Mouse (Mus musculus): ENCODE measurements around the gene Elavl3. TPM values are rescaled to one million over a fixed set of nuclear protein-coding genes. Genes with fewer than 3 reads are reported as not detected.

Elavl3 gene
- polyA plus RNA-seq, 1 experiment from 2014 or later, result 88.1 TPM

DNA sequence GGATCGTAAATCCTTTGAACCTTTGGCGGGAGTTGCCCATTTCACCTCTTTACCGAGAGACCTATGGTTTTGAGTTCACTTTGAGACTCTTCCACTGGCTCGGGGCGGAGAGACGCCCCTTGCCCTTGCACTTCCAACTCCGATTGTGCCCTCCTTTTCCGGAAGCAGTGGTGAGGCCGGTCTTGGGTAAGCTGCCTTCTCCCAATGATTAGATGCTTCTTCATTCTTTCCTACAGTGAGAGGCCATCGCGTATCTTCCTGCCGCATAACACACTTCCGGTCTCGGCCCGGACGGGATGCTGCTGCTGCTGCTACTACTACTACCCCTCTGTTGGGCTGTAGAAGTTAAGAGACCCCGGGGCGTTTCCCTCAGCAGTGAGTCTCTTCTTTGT lies 48.7 kb downstream of the Elavl3 start:
- Histone ChIP-seq H3K9me3 (replicated peaks; ENCODE audit: control insufficient read depth, low read length) (no peaks in the 10 kb centered on the region), H3K4me1 (ENCODE audit: control insufficient read depth, insufficient read depth, low read length) (peaks cover 10% of the 10 kb centered on the region), H3K36me3 (ENCODE audit: control insufficient read depth, insufficient read depth, low read length) (peaks cover 41% of the 10 kb centered on the region), H3K9ac (ENCODE audit: low read length) (peak overlapping the region; percentile 66), H3K4me3 (ENCODE audit: low read depth, low read length) (peak overlapping the region; percentile 59), H3K4me2 (ENCODE audit: low read length) (peak overlapping the region; percentile 65), H3K27me3 (replicated peaks; ENCODE audit: control insufficient read depth, insufficient read depth, low read length) (no peaks in the 10 kb centered on the region), H3K27ac (ENCODE audit: low read depth, low read length) (peak overlapping the region; percentile 34; the same call in 1 of the 2 replicates)
- ATAC-seq (peak; percentile 9), DNase-seq (ENCODE audit: low spot score) (peak; percentile 45)
- WGBS, result under 1% methylated on average over 18 of the region's 18 CpGs

DNA sequence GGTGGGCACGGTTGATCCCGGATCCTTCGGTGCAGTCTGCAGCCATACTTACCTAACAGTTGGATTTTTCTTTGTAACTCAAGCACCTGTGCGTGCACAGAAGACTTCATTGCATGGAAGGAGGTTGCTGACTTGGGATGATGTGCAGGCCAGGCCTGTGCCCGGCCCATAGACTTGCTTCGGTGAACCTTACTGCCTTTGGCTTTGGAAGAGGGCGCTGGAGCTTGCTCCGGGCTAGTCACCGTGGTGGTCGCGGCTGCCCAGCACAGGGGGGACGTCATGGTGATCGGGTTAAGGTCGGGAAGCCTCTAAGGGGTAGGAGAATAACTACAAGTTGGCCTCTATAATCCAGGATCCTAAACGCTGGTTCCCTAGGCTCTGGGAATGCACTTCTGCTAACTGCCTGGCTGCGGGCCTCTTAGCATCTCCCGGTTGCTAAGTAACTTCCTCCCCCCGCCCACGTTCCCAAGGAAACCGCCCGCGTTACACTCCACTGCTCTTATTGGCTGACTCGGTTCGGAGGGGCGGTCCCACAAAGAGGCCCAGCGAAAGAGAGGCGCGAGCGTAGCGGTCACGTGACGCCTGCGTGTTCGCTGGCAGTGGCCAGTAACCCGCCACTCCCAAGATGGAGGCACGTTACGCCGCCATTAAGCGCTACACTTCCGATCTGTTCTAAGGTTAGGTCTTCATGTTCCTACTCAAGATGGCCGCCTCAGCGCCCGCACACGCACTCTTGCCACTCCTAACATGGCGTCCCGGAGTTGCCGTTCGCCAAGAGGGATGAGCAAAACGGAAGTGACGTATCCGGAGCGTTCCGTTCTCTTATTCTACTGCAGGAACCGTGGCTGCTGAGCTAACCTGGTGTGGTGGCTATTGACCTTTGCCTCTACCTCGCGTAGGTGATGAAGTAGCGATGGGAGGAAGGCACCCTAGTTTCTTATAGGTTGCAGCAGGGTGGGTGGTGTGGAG lies 49.3 kb downstream of the Elavl3 start, which contains the start of the genes Ccdc151 and Prkcsh:
Gene Ccdc151, minus strand, starts transcription at position 441 of the 969 bp plus-strand sequence.
Gene Prkcsh, plus strand, starts transcription at position 613 of the 969 bp plus-strand sequence.
- peak within 1 kb of the TSS; percentile 65 for H3K4me2 ChIP-seq (ENCODE audit: low read length)

DNA sequence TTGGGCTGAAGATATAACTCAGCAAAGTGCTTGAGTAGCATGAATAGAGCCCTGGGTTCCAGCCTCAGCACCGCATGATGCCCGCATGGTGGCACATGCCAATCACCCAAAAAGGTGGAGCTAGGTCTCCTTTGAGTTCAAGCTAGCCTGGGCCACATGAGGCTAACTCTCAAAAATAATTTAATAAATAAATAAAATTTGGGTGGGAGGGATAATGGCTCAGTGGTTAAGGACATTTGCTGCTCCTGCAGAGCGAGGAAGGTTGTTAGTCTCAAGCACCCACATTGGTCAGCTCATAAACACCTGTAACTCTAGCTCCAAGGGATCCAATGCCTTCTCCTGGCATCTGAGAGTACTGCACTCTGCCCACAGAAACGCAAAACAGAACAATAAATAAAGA lies 50.2 kb downstream of the Elavl3 start:
- H3K4me1 ChIP-seq (ENCODE audit: control insufficient read depth, insufficient read depth, low read length), result peaks cover 10% of the 10 kb centered on the region
- no peaks in the 10 kb centered on the region for H3K9me3 ChIP-seq (replicated peaks; ENCODE audit: control insufficient read depth, low read length)
- 80% methylated on average over 4 of the region's 4 CpGs for WGBS
- peaks cover 26% of the 10 kb centered on the region for H3K36me3 ChIP-seq (ENCODE audit: control insufficient read depth, insufficient read depth, low read length)
- DNase-seq (ENCODE audit: low spot score) (no peak), ATAC-seq (no peak)
- no peak overlapping the region for H3K27ac ChIP-seq (ENCODE audit: low read depth, low read length)
- H3K27me3 ChIP-seq (replicated peaks; ENCODE audit: control insufficient read depth, insufficient read depth, low read length), result no peaks in the 10 kb centered on the region
- no peak overlapping the region for H3K4me3 ChIP-seq (ENCODE audit: low read depth, low read length)
- H3K4me2 ChIP-seq (ENCODE audit: low read length), result peak overlapping the region; percentile 53; the same call in 1 of the 2 replicates
- H3K9ac ChIP-seq (ENCODE audit: low read length), result no peak overlapping the region

More for the DNA sequence above, 49.3 kb downstream of the Elavl3 start, which contains the start of the genes Ccdc151 and Prkcsh:
- 5% methylated on average over 57 of the region's 57 CpGs for WGBS
- H3K36me3 ChIP-seq (ENCODE audit: control insufficient read depth, insufficient read depth, low read length), result peaks cover 34% of the 10 kb centered on the region
- peak within 1 kb of the TSS; percentile 34; the same call in 1 of the 2 replicates for H3K27ac ChIP-seq (ENCODE audit: low read depth, low read length)
- peak; percentile 99 for ATAC-seq
- peak within 1 kb of the TSS; percentile 66 for H3K9ac ChIP-seq (ENCODE audit: low read length)
- no peaks in the 10 kb centered on the region for H3K9me3 ChIP-seq (replicated peaks; ENCODE audit: control insufficient read depth, low read length)
- H3K27me3 ChIP-seq (replicated peaks; ENCODE audit: control insufficient read depth, insufficient read depth, low read length), result no peaks in the 10 kb centered on the region
- peaks cover 10% of the 10 kb centered on the region for H3K4me1 ChIP-seq (ENCODE audit: control insufficient read depth, insufficient read depth, low read length)
- DNase-seq (ENCODE audit: low spot score), result peak; percentile 100
- H3K4me3 ChIP-seq (ENCODE audit: low read depth, low read length), result peak within 1 kb of the TSS; percentile 59

DNA sequence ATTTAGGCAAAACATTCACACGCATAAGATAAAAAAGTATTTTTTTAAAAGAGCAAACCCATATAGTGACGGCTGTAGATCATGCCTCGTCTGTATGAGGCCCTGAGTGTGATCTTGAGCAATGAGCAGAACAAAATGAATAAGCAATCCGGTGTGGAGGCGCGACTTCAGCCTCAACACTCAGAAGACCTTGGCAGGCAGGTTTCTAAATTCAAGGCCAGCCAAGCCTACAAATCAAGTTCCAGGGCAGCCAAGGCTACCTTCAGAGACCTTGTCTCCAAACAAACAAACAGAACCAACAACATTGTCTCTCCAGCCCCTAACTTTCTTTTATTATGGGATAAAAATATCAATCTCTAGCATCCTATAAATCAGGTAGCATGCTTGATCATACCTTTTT lies 51.5 kb downstream of the Elavl3 start:
- 88% methylated on average over 6 of the region's 6 CpGs for WGBS
- ATAC-seq (no peak), DNase-seq (ENCODE audit: low spot score) (no peak)
- Histone ChIP-seq H3K27me3 (replicated peaks; ENCODE audit: control insufficient read depth, insufficient read depth, low read length) (no peaks in the 10 kb centered on the region), H3K4me2 (ENCODE audit: low read length) (no peak overlapping the region), H3K27ac (ENCODE audit: low read depth, low read length) (no peak overlapping the region), H3K4me1 (ENCODE audit: control insufficient read depth, insufficient read depth, low read length) (peaks cover 10% of the 10 kb centered on the region), H3K9ac (ENCODE audit: low read length) (no peak overlapping the region), H3K9me3 (replicated peaks; ENCODE audit: control insufficient read depth, low read length) (no peaks in the 10 kb centered on the region), H3K4me3 (ENCODE audit: low read depth, low read length) (no peak overlapping the region), H3K36me3 (ENCODE audit: control insufficient read depth, insufficient read depth, low read length) (peaks cover 13% of the 10 kb centered on the region)

DNA sequence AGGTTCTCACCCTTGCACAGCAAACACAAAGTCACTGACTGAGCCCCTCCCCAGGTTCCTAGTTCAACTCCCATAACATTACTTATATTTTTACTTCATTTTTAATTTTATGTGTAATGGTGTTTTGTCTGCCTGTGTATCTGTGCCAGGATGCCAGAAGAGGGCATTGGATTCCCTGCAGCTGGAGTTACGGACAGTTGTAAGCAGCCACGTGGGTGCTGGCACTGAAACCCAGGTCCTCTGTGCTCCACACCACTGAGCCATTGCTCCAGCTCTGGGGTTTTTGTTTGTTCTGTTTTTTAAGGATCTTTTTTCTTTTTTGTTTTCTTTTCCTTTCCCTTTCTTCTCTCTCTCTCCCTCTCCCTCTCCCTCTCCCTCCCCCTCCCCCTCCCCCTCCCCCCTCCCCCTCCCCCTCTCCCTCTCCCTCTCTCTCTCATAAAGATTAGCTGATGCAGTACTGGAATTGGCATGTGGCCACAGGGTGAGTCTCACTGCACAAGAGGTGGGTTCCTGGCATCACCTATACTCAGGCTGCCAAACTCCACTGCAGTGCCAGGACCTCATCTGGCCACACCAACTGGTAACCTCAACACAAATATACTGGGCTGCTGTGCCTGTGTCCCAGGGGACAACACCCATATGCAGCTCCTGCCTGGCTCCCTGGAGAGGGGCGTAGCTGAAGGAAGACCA lies 55.5 kb downstream of the Elavl3 start:
- H3K27me3 ChIP-seq (replicated peaks; ENCODE audit: control insufficient read depth, insufficient read depth, low read length), result peaks cover 5% of the 10 kb centered on the region; the same call in 1 of the 2 replicates
- WGBS, result 81% methylated on average over 3 of the region's 3 CpGs
- no peak overlapping the region for H3K4me2 ChIP-seq (ENCODE audit: low read length)
- H3K27ac ChIP-seq (ENCODE audit: low read depth, low read length), result no peak overlapping the region
- H3K9me3 ChIP-seq (replicated peaks; ENCODE audit: control insufficient read depth, low read length), result no peaks in the 10 kb centered on the region
- H3K9ac ChIP-seq (ENCODE audit: low read length), result no peak overlapping the region
- H3K36me3 ChIP-seq (ENCODE audit: control insufficient read depth, insufficient read depth, low read length), result no peaks in the 10 kb centered on the region
- H3K4me1 ChIP-seq (ENCODE audit: control insufficient read depth, insufficient read depth, low read length), result no peaks in the 10 kb centered on the region
- H3K4me3 ChIP-seq (ENCODE audit: low read depth, low read length), result no peak overlapping the region
- no peak for ATAC-seq
- DNase-seq (ENCODE audit: low spot score), result no peak

DNA sequence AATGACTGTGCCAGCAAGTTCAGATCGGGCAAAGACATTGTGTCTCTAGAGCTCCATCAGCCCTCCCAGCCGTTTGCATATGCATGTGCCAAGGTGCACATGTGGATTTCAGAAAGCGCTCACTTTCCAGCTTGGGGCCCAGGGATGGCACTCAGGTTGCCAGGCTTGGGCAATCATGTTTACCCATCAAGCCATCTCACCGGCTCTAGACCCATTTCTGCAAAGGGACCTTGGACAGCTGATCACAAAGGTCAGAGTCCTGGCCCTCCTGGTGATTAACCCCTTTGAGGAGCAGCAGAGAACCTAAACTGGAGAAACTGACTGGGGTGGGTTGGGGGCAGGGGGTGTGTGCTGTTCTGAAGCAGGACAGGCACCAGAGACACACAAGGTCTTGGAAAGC lies 59.6 kb downstream of the Elavl3 start:
- WGBS, result 84% methylated on average over 4 of the region's 4 CpGs
- H3K4me1 ChIP-seq (ENCODE audit: control insufficient read depth, insufficient read depth, low read length), result peaks cover 11% of the 10 kb centered on the region
- no peaks in the 10 kb centered on the region for H3K36me3 ChIP-seq (ENCODE audit: control insufficient read depth, insufficient read depth, low read length)
- no peak overlapping the region for H3K9ac ChIP-seq (ENCODE audit: low read length)
- H3K4me2 ChIP-seq (ENCODE audit: low read length), result no peak overlapping the region
- H3K27me3 ChIP-seq (replicated peaks; ENCODE audit: control insufficient read depth, insufficient read depth, low read length), result peaks cover 45% of the 10 kb centered on the region
- no peak for DNase-seq (ENCODE audit: low spot score)
- ATAC-seq, result no peak
- H3K9me3 ChIP-seq (replicated peaks; ENCODE audit: control insufficient read depth, low read length), result no peaks in the 10 kb centered on the region
- no peak overlapping the region for H3K4me3 ChIP-seq (ENCODE audit: low read depth, low read length)
- no peak overlapping the region for H3K27ac ChIP-seq (ENCODE audit: low read depth, low read length)

DNA sequence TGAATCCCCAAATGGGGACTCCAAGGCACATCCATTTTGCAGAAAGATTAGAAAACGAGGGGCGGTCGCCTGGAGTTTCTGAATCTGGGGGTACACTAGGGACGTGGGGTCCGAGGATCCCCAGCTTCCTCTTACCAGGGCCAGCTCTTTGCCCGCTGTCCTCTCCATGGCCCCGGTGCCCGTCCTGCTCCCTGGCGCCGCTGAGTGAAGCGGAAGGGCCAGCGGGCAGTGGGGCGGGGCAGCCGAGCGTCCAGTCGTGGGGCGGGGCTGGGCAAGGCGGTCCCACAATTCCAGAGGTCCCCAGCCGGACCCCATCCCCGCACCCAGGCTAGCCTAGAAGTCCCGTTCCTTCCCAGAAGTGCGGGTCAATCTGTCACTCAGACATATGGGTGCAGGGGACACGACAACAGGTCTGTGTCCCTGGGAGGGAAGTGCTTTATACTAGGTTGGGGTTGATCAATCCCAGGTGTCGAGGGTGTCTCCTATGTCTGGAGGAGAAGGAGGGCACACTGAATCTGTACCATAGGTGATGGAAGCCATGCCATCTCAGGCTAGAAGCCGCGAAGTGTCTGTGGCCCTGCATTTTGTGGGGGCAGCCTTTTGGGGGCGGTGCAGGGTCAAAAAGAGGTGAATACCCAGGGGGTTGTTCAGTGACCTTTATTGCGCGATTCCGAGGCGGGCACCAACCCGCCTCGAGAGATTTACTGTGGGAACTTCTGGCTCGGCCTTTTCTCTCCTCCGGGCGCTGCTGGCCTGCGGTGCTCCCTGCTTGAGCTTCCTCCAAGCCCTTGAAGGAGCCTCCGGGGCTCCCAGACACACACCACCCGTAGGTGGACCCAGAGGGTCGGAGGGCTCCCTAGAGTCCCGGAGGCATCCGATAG lies 62.4 kb downstream of the Elavl3 start, which contains the start of gene Rgl3:
Gene Rgl3, minus strand, starts transcription at position 217 of the 881 bp plus-strand sequence.
- H3K4me1 ChIP-seq (ENCODE audit: control insufficient read depth, insufficient read depth, low read length), result peaks cover 11% of the 10 kb centered on the region
- WGBS, result under 1% methylated on average over 42 of the region's 42 CpGs
- peaks cover 53% of the 10 kb centered on the region for H3K27me3 ChIP-seq (replicated peaks; ENCODE audit: control insufficient read depth, insufficient read depth, low read length)
- no peak within 1 kb of the TSS for H3K27ac ChIP-seq (ENCODE audit: low read depth, low read length)
- H3K4me3 ChIP-seq (ENCODE audit: low read depth, low read length), result peak within 1 kb of the TSS; percentile 24
- DNase-seq (ENCODE audit: low spot score) (no peak), ATAC-seq (0 out of 2 replicates have a peak, but pooled peaks have one; percentile 14)
- no peaks in the 10 kb centered on the region for H3K9me3 ChIP-seq (replicated peaks; ENCODE audit: control insufficient read depth, low read length)
- peak within 1 kb of the TSS; percentile 47 for H3K4me2 ChIP-seq (ENCODE audit: low read length)
- H3K36me3 ChIP-seq (ENCODE audit: control insufficient read depth, insufficient read depth, low read length), result no peaks in the 10 kb centered on the region
- H3K9ac ChIP-seq (ENCODE audit: low read length), result peak within 1 kb of the TSS; percentile 46

All from forebrain, embryonic 14.5 days (tissue).